ENCODE assay signal across 8 mouse cellular contexts in genomic region chr11:16508052-16508654, GRCm38 (mm10). TPM values are rescaled to one million over a fixed set of nuclear protein-coding genes. Genes with fewer than 3 reads are reported as not detected.
DNase-seq lines count a peak whose midpoint lies in the region; ATAC-seq and TF ChIP-seq lines count a peak whose summit lies in the region.

Gene Sec61g, minus strand, starts transcription at chr11:16508484.

- in situ Hi-C loops in ES-E14 (cut with MboI; ENCODE audit: low sequenced_read_pairs in 2 of 2, unreplicated experiment in 2 of 2), result no loop called here

- H3K4me3 ChIP-seq in ES-E14 (ENCODE audit: insufficient read depth in 1 of 2, low read depth in 1 of 2, low read length in 2 of 2, poor library complexity in 1 of 2, severe bottlenecking in 1 of 2), result peak within 1 kb of the TSS; percentile 86 to 97
- peak within 1 kb of the TSS; percentile 71 for H3K4me3 ChIP-seq in forebrain, embryonic 15.5 days
- peak within 1 kb of the TSS; percentile 82 for H3K4me3 ChIP-seq in lung, adult 2 months (replicated peaks; ENCODE audit: extremely low read depth, low read depth, low read length)

- H3K9ac ChIP-seq in ES-E14 (ENCODE audit: insufficient read depth, low read depth, low read length, poor library complexity, severe bottlenecking), result peak within 1 kb of the TSS; percentile 96
- peak within 1 kb of the TSS; percentile 94 for H3K9ac ChIP-seq in forebrain, embryonic 15.5 days (replicated peaks)

- TF ChIP-seq POLR2A in lung, adult 2 months (IDR thresholded peaks at IDR 0.05; ENCODE audit: borderline replicate concordance, extremely low read depth, low read depth, low read length), result peak; percentile 91

- TF ChIP-seq CTCF in lung, adult 2 months (IDR thresholded peaks at IDR 0.05; ENCODE audit: insufficient read depth, low read length), result no peak

- no peaks in the 10 kb centered on the region for H3K27me3 ChIP-seq in forebrain, embryonic 15.5 days

- peak; percentile 81 for DNase-seq in ES-E14 (ENCODE audit: low read depth, low spot score)
- peak; percentile 91 for DNase-seq in cerebellum, adult 11-12 months
- DNase-seq in heart, postnatal 25 days (ENCODE audit: low spot score), result peak; percentile 86
- DNase-seq in layer of hippocampus, adult 18-20 months (ENCODE audit: low spot score in 2 of 2), result peak; percentile 90 to 97
- DNase-seq in lung, adult 2 months, result peak; percentile 92
- DNase-seq in thymus, adult 18-20 months, result peak; percentile 78 to 82

- no peaks in the 10 kb centered on the region for H3K9me3 ChIP-seq in ES-E14 (ENCODE audit: control insufficient read depth, insufficient read depth, low read depth, low read length)
- no peaks in the 10 kb centered on the region for H3K9me3 ChIP-seq in forebrain, embryonic 15.5 days

- peaks cover 7% of the 10 kb centered on the region for H3K36me3 ChIP-seq in ES-E14 (ENCODE audit: control insufficient read depth, insufficient read depth, low read length, poor library complexity, severe bottlenecking)
- peaks cover 23% of the 10 kb centered on the region for H3K36me3 ChIP-seq in forebrain, embryonic 15.5 days

- peak within 1 kb of the TSS; percentile 75 for H3K27ac ChIP-seq in ES-E14 (ENCODE audit: insufficient read depth, low read depth, low read length, poor library complexity, severe bottlenecking)
- peak within 1 kb of the TSS; percentile 96 for H3K27ac ChIP-seq in forebrain, embryonic 15.5 days (replicated peaks)

- peaks cover 0 to 6% of the 10 kb centered on the region in 2 experiments; a peak in 1 of 4 replicates for H3K4me1 ChIP-seq in ES-E14 (ENCODE audit: control insufficient read depth in 2 of 2, insufficient read depth in 2 of 2, low read length in 2 of 2, poor library complexity in 1 of 2)
- peaks cover 20% of the 10 kb centered on the region for H3K4me1 ChIP-seq in forebrain, embryonic 15.5 days
- H3K4me1 ChIP-seq in lung, adult 2 months (ENCODE audit: control insufficient read depth, insufficient read depth, low read length), result no peaks in the 10 kb centered on the region

- WGBS in forebrain, embryonic 15.5 days, result under 1% methylated on average over 35 of the region's 35 CpGs
- 1% methylated on average over 35 of the region's 35 CpGs for WGBS in lung, adult 2 months

- ATAC-seq in forebrain, embryonic 15.5 days (replicated peaks), result peak; percentile 100
- ATAC-seq in neutrophil, adult 5-6 weeks (ENCODE audit: extremely low read depth, insufficient number of reproducible peaks, low FRiP score, poor library complexity, severe bottlenecking), result peak; percentile 99

- intact Hi-C loops in heart, postnatal 25 days (cut with DNase I), result loop anchor here (5.0 kb wide), 2 partner anchors 444 to 649 kb away; partner anchors contain the start of genes Fbxo48 and Ppp3r1

- peak within 1 kb of the TSS; percentile 74 for H3K4me2 ChIP-seq in forebrain, embryonic 15.5 days (replicated peaks)

TF ChIP-seq in ES-E14, 5 proteins besides CTCF, POLR2A, EP300 and RAD21:
- no peak for TF ChIP-seq ZNF384 (IDR thresholded peaks at IDR 0.05; ENCODE audit: low read depth, low read length)
- no peak for TF ChIP-seq HCFC1 (IDR thresholded peaks at IDR 0.05; ENCODE audit: borderline replicate concordance, insufficient read depth, low read length)

RNA-seq across cellular contexts. Expression of gene Sec61g, which starts in this region (rescaled TPM):
- total RNA-seq in ES-E14 (2012; rRNA removed), result 71.0 and 77.6 TPM in 2 replicates
- polyA plus RNA-seq in forebrain, embryonic 15.5 days (2015; fragmentation: Nextera tagmentation; extraction: Ambion mirVana), result 25.3 and 37.7 TPM in 2 replicates
- 1 to 10 TPM; 2.9 to 3.4 TPM for total RNA-seq in heart, postnatal 25 days (2021)
- 10 to 100 TPM in 1 of 2 experiments, 1 to 10 TPM in 1; 9.4 to 14.1 TPM for total RNA-seq in layer of hippocampus, adult 18-20 months (2021)
- 3.8 and 5.1 TPM in 2 replicates for polyA plus RNA-seq in lung, adult 2 months (2012; rRNA removed)
- 5.8 and 13.2 TPM in 2 replicates for total RNA-seq in neutrophil, adult 5-6 weeks (2017)

Comparison
In these comparisons a context has a peak if more than half of its experiments do, and no peak if none do; other contexts are left out.
1. Peak in every context shown above with its lines: DNase-seq, ATAC-seq, H3K4me3 ChIP-seq and H3K27ac ChIP-seq.